In genomic region chr14:87463963-87464654, GRCm38 (mm10) we compare ENCODE assay signal across 8 mouse cellular contexts. TPM values are rescaled to one million over a fixed set of nuclear protein-coding genes. Genes with fewer than 3 reads are reported as not detected.
A peak's percentile ranks its signal among the peaks of the same experiment; 100 is the strongest.
DNase-seq lines count a peak whose midpoint lies in the region; ATAC-seq and TF ChIP-seq lines count a peak whose summit lies in the region.

No protein-coding gene starts in this region.

- ATAC-seq in embryonic facial prominence, embryonic 13.5 days (ENCODE audit: insufficient number of reproducible peaks, insufficient read depth, low FRiP score, low TSS enrichment, low read depth), result peak; percentile 77; the same call in 1 of the 2 replicates
- ATAC-seq in lung, embryonic 15.5 days (ENCODE audit: borderline replicate concordance, extremely low read depth, low FRiP score, low TSS enrichment), result 0 out of 2 replicates have a peak, but pooled peaks have one; percentile 62

- H3K4me3 ChIP-seq in bone marrow, adult 2 months (replicated peaks; ENCODE audit: control insufficient read depth, low read depth, low read length), result no peak overlapping the region
- no peak overlapping the region for H3K4me3 ChIP-seq in embryonic facial prominence, embryonic 13.5 days
- no peak overlapping the region for H3K4me3 ChIP-seq in lung, embryonic 15.5 days

- H3K27ac ChIP-seq in bone marrow, adult 2 months (ENCODE audit: control insufficient read depth, insufficient read depth, low read depth, low read length, poor library complexity), result no peak overlapping the region
- 0 out of 2 replicates have a peak overlapping the region, but pooled peaks have one; percentile 11 for H3K27ac ChIP-seq in embryonic facial prominence, embryonic 13.5 days
- H3K27ac ChIP-seq in lung, embryonic 15.5 days, result no peak overlapping the region

- no peak for TF ChIP-seq POLR2A in bone marrow, adult 2 months (IDR thresholded peaks at IDR 0.05; ENCODE audit: borderline replicate concordance, control insufficient read depth, low read depth, low read length)

- peak; percentile 71 for DNase-seq in ES-CJ7 (ENCODE audit: low read depth, low spot score)
- peak; percentile 83 for DNase-seq in heart, postnatal 4 days
- peak; percentile 87 for DNase-seq in layer of hippocampus, adult 11-12 months (ENCODE audit: low spot score)
- peak; percentile 70 for DNase-seq in ovary, postnatal 36 days (ENCODE audit: low spot score)
- peak; percentile 52 to 71 for DNase-seq in thymus, postnatal 36 days

- 43% methylated on average over 11 of the region's 11 CpGs for WGBS in bone marrow, adult 2 months
- WGBS in embryonic facial prominence, embryonic 13.5 days, result 15% methylated on average over 11 of the region's 11 CpGs
- 24% methylated on average over 11 of the region's 11 CpGs for WGBS in lung, embryonic 15.5 days

- H3K36me3 ChIP-seq in embryonic facial prominence, embryonic 13.5 days, result no peaks in the 10 kb centered on the region
- no peaks in the 10 kb centered on the region for H3K36me3 ChIP-seq in lung, embryonic 15.5 days

- no peaks in the 10 kb centered on the region for H3K9me3 ChIP-seq in embryonic facial prominence, embryonic 13.5 days
- H3K9me3 ChIP-seq in lung, embryonic 15.5 days, result no peaks in the 10 kb centered on the region

- H3K4me2 ChIP-seq in embryonic facial prominence, embryonic 13.5 days, result no peak overlapping the region
- H3K4me2 ChIP-seq in lung, embryonic 15.5 days, result no peak overlapping the region

- peak; percentile 57 for TF ChIP-seq CTCF in bone marrow, adult 2 months (IDR thresholded peaks at IDR 0.05; ENCODE audit: control insufficient read depth, insufficient read depth, low read length)

- no peaks in the 10 kb centered on the region for H3K4me1 ChIP-seq in bone marrow, adult 2 months (ENCODE audit: control insufficient read depth, insufficient read depth, low read length)
- peaks cover 4% of the 10 kb centered on the region for H3K4me1 ChIP-seq in embryonic facial prominence, embryonic 13.5 days
- no peaks in the 10 kb centered on the region for H3K4me1 ChIP-seq in lung, embryonic 15.5 days

- no peaks in the 10 kb centered on the region for H3K27me3 ChIP-seq in embryonic facial prominence, embryonic 13.5 days
- H3K27me3 ChIP-seq in lung, embryonic 15.5 days, result no peaks in the 10 kb centered on the region

- no peak overlapping the region for H3K9ac ChIP-seq in embryonic facial prominence, embryonic 13.5 days
- no peak overlapping the region for H3K9ac ChIP-seq in lung, embryonic 15.5 days

RNA-seq across cellular contexts. Expression of gene Tdrd3, which starts 47.7 kb away (rescaled TPM):
- polyA plus RNA-seq in bone marrow, adult 2 months (2011; ENCODE audit: insufficient read depth, insufficient read length, low replicate concordance, missing spikeins), result 7.6 and 21.8 TPM in 2 replicates
- polyA plus RNA-seq in embryonic facial prominence, embryonic 13.5 days (2015; fragmentation: Nextera tagmentation; extraction: Ambion mirVana), result 42.2 and 46.2 TPM in 2 replicates
- total RNA-seq in heart, postnatal 4 days (2021), result 10 to 100 TPM; 36.3 to 38.4 TPM
- 29.2 and 30.6 TPM in 2 replicates for polyA plus RNA-seq in lung, embryonic 15.5 days (2015; fragmentation: Nextera tagmentation; extraction: Ambion mirVana)
